Mouse (Mus musculus) E14TG2a.4 (cell line): Measurements from ENCODE around the gene Cdk5.

Experiments used
- CTCF ChIP-seq: conservative IDR thresholded peaks from 2 replicates; pipeline ENCODE4 v1.5.1; 2014; ENCODE audit warnings: low read length
- POU5F1 ChIP-seq: IDR thresholded peaks from 2 replicates; pipeline ENCODE4 v1.6.1; 2014; ENCODE audit warnings: low read length, borderline replicate concordance

GRCm38 (mm10) chr5:24384407-24384806 is 38.9 kb downstream of the Cdk5 start:
- TF ChIP-seq CTCF (no peak), POU5F1 (no peak)
